Mouse (Mus musculus) left cerebral cortex, adult 9 months (tissue): ENCODE results near the gene Prss29.

Experiments used
- DNase-seq, 2 experiments: peaks; one replicate each; pipeline ENCODE4 v3.0.0; 2022; ENCODE audit warnings: low spot score in 2 of 2

Prss29 gene

GRCm38 (mm10) chr17:25318354-25318753, at the start of gene Prss29:
TSS of gene Prss29 (plus strand) at chr17:25318654.
- no peak for DNase-seq

- no peak for DNase-seq
These were observed 47.6 kb upstream of the Prss29 start for GRCm38 (mm10) chr17:25270795-25271335.

- DNase-seq, result no peak
These were observed 46.1 kb upstream of the Prss29 start for GRCm38 (mm10) chr17:25272326-25272725.

DNA sequence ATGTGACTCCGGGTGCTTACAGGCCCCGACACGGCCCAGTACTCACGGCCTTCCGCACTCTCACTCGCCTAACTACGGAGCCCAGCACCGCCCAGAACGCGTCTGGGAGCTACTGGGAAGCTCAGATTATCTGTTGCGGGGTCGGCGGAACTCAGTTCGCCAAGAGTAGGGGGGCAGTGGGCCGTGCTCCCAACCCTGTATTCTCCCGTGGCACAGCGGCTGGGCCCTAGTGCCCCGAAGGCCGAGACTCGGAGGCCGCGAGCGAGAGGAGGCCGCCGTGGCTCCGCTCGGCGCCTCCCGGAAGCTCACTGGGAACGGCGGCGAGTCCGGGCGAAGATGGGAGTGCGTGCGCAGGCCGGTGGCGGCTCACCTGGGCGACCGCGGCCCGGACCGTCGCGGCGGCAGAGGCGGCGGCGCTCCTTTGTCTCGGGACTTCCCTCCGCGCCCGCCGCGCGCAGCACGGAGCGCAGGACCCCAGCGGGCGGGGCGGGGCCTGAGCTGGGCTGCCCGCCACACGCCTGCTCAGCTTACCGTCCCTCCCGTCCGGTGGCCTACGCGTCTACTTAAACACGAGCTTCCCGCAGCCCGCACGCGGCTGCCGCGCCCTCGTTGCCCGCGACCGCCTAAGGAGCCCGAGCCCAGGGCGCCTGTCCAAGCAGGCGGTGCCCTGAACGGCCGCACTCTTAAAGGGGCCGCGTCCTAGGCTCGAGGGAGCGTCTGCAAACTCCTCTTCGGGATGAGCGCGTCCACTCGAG, 45.3 kb upstream of the Prss29 start:
- peak; percentile 33 to 79 for DNase-seq

GRCm38 (mm10) chr17:25273706-25274501, 44.5 kb upstream of the Prss29 start:
- DNase-seq, result peak; percentile 86 to 99

DNA sequence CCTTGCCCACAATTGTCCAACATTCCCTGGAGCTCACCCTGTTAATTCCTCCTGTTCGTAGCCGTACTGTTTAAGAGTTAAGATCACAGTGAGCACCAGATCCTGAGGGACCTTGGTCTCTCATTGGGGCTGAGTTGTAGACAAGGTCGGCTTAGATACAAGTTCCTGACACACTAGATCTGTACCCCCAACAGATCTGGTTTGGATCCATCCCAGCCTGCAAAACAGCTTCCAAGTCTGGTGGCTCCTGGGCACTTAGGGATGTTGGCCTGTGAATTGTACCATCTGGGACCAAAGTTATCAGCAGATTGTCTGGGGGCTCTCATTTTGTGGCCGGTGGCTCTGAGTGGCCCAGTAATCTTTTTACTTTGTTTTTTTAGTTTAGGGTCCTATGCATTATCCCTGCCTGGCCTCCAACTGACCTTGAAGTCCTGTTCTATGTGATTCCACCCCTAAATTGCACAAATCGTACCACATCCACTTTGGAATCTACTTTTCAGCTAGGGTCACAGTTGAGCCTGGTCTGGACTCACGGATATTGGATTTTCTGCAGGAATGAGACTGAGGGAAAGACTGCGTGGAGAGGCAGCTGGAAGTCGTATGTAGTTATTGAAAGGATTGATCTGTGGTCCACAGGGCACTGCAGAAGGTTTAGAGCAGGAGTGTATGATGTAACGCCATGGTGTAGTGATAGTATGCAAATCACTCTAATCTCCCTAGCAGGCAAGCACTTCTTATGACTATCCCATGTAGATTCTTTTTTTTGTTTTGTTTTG, 43.7 kb upstream of the Prss29 start, which contains the start of gene Ube2i:
Ube2i (minus strand) TSS at position 52 of the 776 bp plus-strand sequence.
- DNase-seq, result no peak

- no peak for DNase-seq
These were observed 42.6 kb upstream of the Prss29 start for GRCm38 (mm10) chr17:25275833-25276232.

GRCm38 (mm10) chr17:25282133-25282532, 36.3 kb upstream of the Prss29 start:
- peak in 1 of 2 experiments; percentile 26 for DNase-seq

GRCm38 (mm10) chr17:25285033-25285432, 33.4 kb upstream of the Prss29 start:
- DNase-seq, result peak in 1 of 2 experiments; percentile 66

- peak in 1 of 2 experiments; percentile 47 for DNase-seq
These were observed 29.6 kb upstream of the Prss29 start for GRCm38 (mm10) chr17:25288842-25289241.

DNA sequence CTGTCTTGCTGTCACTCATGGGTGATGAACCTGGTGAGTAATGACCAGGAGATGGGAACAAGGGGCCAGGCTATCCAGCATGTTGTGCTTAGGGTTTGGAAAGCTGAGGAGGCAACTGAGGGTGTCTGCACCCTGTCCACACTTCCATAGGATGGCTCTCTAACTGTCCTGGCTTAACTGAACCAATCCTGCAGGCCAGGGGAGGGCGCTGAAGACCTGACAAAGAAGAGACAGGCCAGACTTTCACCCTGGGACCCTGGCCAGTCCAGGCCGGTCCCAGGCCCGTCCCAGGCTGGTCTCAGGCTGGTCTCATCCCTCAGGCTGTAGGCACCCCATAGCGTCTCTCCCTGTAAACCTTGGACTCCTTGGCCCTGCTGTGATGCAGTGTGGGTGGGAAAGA, 28.0 kb upstream of the Prss29 start:
- no peak for DNase-seq

DNA sequence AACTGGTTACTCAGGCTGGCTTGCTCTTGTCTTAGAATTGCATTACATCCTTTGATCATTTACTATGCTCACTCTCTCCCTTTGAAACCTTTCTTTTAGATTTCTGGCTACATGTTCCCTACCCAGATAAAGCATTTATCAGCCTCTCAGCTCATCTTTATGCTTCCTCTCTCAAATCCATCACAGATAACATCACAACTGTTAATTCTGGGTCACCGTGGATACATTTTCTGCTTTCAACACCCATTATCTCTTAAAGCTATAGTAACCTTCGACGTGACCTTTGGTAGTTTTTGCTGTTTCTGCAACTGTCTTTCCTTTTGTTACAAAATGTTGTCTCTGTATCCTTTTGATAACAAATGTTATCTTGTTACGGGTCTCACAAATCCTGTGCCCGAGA, 25.0 kb upstream of the Prss29 start:
- DNase-seq, result no peak

- no peak for DNase-seq
These were observed 24.3 kb upstream of the Prss29 start for GRCm38 (mm10) chr17:25294111-25294510.

DNA sequence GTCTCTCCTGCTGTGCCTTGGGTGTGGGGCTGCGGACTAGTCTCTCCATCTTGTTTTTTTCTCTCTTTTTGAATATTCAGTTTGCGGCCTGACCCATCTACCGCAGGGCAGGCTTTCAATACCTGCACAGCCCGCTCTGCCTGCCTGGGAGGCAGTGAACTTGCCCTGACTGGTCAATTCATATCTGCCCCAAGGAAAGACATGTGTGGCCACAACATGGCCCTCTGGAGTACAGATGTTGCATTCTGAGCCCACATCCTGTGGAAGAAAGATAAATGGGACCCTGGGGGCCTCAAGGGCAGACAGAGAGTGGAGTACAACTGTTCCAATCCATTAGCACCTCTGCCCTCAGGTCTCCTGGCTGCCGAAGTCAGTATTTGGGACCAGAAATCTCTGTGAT, 20.4 kb upstream of the Prss29 start, which contains the start of gene Prss34:
Prss34 (plus strand) TSS at position 301 of the 400 bp plus-strand sequence.
- no peak for DNase-seq

DNA sequence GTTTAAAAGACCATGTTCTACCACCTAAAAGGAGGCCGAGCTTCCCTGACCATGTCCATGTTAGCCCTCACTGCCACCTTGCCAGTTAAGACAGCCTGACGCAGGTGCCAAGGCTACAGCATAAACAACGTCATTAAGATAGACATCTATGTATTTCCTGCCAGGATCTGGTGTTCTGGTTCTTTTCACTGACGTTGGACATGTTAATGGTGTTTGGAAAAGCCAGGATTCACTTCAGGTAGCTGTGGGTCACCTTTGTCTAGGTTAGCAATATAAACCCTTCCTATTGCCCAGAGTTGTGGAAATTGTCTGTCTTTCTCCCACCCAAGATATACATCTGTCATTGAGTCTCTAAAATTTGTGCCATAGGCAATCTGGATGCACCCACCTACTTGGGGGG, 10.1 kb upstream of the Prss29 start, which contains the start of gene Prss28:
Prss28 (plus strand) TSS at position 301 of the 400 bp plus-strand sequence.
- no peak for DNase-seq

- no peak for DNase-seq
These were observed 2.4 kb downstream of the Prss29 start for GRCm38 (mm10) chr17:25320819-25321218.

- no peak for DNase-seq
These were observed 4.5 kb downstream of the Prss29 start for GRCm38 (mm10) chr17:25322930-25323329.

- DNase-seq, result no peak
These were observed 13.9 kb downstream of the Prss29 start for GRCm38 (mm10) chr17:25332321-25332720.

DNA sequence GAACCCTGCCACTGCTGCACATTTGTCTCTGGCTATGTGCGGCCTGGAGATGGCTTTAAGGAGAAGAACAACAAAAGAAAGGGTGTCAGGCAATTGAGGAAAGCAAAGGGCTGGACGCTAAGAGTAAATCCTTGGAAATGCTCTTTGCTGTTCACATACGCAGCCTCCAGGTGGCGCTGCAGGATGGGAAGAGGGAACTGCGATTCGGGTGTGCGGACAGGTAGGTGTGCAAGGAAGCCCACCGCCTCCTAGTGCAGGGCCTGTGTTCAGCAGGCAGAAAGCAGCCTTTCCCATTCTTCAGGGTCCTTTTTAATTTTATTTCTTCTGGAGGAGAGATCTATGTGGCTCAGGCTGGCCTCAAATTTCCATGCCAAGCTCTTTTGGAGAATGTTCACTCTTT, 15.5 kb downstream of the Prss29 start:
- DNase-seq, result peak in 1 of 2 experiments; percentile 48

- no peak for DNase-seq
These were observed 19.8 kb downstream of the Prss29 start for GRCm38 (mm10) chr17:25338218-25338617.

DNA sequence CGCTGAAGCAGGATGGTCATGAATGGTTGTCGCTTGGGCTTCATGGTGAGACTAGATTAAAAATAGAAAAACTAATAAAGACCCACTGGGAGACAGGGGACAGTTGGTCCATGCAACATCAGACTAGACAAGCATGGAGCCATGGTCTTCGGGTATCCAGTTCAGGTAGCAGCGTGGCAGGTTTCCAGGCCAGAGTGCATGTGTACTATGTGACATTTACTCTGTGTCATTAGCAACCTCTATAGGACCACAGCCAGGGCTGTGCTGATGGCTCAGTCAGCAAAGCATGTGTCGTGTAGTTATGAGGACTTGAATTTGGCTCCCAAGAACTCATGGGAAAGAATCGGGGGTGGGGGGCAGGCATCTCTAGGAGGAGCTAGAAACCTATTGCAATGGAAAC, 21.5 kb downstream of the Prss29 start:
- DNase-seq, result no peak

- DNase-seq, result no peak
These were observed 23.0 kb downstream of the Prss29 start for GRCm38 (mm10) chr17:25341490-25341889.
